Mouse (Mus musculus): ENCODE results near the gene Zswim8.

DNA sequence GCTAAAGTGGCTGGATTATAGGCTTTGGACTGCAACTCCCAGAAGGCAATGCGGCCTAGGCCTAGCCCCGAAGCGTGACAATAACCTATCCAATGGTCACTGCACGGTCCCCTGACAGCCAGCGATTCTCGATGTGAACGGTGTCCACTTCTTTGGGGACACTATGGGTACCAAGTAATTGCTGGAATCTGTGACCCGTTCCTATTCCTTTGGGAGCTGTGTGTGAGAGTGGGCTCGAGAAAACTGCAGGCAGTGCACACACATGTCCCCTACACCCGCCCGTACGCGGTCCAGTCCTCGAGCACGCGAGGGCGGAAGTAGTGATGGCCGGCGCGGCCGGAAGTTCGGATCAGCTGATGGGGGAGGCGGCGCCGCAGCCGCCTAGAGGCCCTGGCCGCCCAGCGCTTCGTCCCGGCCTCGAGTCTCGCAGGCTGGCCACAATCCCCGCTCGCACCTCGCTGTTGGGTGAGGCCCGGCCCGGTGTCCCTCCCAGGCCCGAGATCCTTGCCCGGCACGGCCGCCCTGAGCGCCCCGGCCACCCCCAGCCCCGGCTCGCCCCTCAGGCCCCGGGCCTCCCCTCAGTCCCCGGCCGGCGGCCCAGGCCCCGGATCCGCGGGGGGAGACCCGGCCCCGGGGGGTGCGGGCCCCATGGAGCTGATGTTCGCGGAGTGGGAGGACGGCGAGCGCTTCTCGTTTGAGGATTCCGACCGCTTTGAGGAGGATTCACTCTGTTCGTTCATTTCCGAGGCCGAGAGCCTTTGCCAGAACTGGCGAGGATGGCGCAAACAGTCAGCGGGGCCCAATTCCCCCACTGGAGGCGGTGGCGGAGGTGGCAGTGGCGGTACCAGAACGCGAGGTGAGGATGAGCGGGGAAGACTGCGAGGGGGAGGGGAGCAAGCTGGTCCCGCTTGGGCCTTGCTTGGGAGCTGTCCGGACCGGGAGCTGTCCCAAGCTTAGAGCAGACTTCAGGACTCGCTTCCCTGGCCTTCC is at the start of gene Zswim8:
- TF ChIP-seq CTCF (conservative IDR thresholded peaks at IDR 0.05; ENCODE audit: insufficient read depth, insufficient read length, low read depth, low read length): no peak
- TF ChIP-seq POLR2A (IDR thresholded peaks at IDR 0.05; ENCODE audit: low read depth, low read length): peak; percentile 36
